Mouse (Mus musculus) brain, embryonic 14.5 days (tissue): ENCODE measurements at regions not wholly inside any gene's neighbourhood (a gene's known extent, or its start where the extent isn't known, plus 50 kb on each side); places are given as distances from the start of the nearest gene placed in this dataset.

Source experiments
- CTCF ChIP-seq: fragments of 200-500 bp; IDR thresholded peaks from 2 replicates; pipeline ENCODE4 v1.5.1; 2012; ENCODE audit warnings: inconsistent platforms, mild to moderate bottlenecking, moderate library complexity, borderline replicate concordance; ENCODE audit not compliant: insufficient read depth, insufficient read length; ENCODE audit errors: extremely low read depth
- POLR2A ChIP-seq: fragments of 200-500 bp; IDR thresholded peaks from 2 replicates; pipeline ENCODE4 v1.6.1; 2012; ENCODE audit warnings: mild to moderate bottlenecking, inconsistent platforms, borderline replicate concordance; ENCODE audit not compliant: poor library complexity, insufficient read depth, insufficient read length, severe bottlenecking; ENCODE audit errors: extremely low read depth

DNA sequence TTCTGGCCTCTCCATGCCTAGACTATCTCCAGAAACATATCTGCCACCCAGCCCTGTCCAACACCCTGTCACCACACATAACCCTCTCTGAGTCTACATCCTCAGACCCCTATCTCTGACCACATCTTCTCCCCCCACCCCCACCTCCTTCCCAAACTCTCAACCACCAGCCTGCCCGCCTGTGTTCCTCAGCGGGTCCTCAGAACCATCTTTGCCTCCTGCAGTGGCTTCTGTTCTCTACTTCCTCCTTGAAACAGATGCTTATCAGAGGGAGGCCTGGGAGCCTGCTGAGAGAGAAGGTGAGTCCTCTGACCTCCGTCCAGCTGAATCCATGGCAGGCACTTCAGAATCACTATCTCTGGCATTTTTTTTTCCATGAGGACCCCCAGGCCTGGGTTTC lies 307.4 kb upstream of the Dio3 start:
- no peak for TF ChIP-seq CTCF
- TF ChIP-seq POLR2A, result no peak
